Mouse (Mus musculus) common myeloid progenitor, adult 5-6 weeks (primary cell): Measurements from ENCODE around the gene Tnf. TPM values are rescaled to one million over a fixed set of nuclear protein-coding genes. Genes with fewer than 3 reads are reported as not detected.
"Not testable (repeated sequence)": the region's sequence is repeated elsewhere in the genome, so short reads cannot be mapped to it uniquely, and the experiment has no call there.

Source experiments
- ATAC-seq: replicated peaks from 2 replicates; pipeline ENCODE4 v1.8.0; 2016; ENCODE audit warnings: low read depth, mild to moderate bottlenecking, moderate TSS enrichment, inconsistent platforms; ENCODE audit not compliant: poor library complexity, severe bottlenecking
- total RNA-seq: library from RNA; stranded (forward); fragments of 200-1000, 187-1606 nt; gene quantifications from 2 replicates; pipeline ENCODE4 v1.2.3, GENCODE M21; 2017

Tnf gene
- total RNA-seq, 1 experiment from 2014 or later: 9.4 TPM

- ATAC-seq: no peak
Measured at GRCm38 (mm10) chr17:35234903-35235302, 33.1 kb upstream of the Tnf start.

- not testable (repeated sequence) for ATAC-seq
Measured at GRCm38 (mm10) chr17:35234090-35234489, 32.3 kb upstream of the Tnf start.

- ATAC-seq: no peak
Measured at GRCm38 (mm10) chr17:35233114-35233980, 31.5 kb upstream of the Tnf start, which contains the start of gene Atp6v1g2. TSS of gene Atp6v1g2 (plus strand) at chr17:35233660.

- peak; percentile 13 for ATAC-seq
Measured at GRCm38 (mm10) chr17:35232659-35233058, 30.9 kb upstream of the Tnf start.

GRCm38 (mm10) chr17:35232043-35232442 is 30.2 kb upstream of the Tnf start:
- 0 out of 2 replicates have a peak, but pooled peaks have one; percentile 12 for ATAC-seq

DNA sequence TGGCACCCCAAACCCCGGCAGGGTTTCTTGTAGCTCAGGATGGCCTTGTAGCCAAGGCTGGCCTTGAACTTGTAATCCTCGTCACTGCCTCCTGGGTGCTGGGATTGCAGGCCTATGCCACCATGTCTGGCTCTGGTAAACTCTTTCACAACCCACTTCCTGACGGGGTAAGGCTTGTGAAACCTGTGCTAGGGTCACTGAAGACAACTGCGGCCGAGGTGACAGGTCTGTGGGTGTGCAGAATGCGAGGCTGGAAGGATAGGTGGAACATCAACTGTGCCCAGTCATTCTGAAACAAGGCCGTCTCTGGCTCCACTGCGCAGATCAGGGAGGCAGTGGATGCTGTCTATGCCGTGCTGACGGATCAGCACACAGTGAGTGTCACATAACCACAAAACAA is 29.2 kb upstream of the Tnf start:
- ATAC-seq: no peak

DNA sequence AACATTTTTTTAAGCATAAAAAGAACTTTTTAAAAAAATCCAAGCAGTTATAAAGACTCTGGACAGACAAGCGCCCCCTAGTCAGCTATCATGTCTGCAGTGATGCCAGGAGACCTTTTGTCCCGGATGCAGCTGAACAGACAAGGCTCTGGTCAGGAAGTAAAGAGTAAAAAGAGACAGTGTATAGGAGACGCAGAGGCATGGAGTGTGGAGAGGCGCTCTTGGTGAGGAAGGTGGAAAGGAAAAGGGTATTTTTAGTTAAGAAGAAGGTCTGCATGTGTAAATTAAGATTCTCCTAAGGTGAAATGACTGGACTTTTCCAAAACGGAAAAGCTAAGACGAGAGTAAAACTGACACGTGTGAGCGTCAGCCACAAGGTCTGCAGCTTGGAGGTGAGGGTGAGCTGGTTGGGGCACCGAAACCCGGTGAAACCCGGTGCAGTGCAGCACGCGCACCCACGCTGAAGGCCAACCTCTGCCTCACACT is 24.8 kb upstream of the Tnf start:
- ATAC-seq: no peak

DNA sequence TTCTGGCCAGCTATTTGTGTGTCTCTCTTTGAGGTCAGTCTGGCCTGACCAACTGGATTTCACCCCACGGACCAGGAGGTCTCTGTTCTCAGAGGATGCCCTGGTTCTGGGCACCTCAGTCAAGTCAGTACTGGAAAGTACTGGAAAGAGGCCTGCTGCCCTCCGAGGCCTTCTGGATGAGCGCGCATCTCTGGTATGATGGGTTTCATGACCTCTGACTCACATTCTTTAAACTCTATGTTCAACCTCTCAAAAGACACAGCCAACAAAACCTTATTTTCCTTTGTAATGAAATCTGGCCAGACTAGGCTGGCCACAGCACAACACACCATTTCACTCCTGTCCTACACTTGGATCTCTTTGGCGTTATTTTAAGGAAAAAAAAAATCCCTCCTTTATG is 23.6 kb upstream of the Tnf start:
- ATAC-seq: no peak

DNA sequence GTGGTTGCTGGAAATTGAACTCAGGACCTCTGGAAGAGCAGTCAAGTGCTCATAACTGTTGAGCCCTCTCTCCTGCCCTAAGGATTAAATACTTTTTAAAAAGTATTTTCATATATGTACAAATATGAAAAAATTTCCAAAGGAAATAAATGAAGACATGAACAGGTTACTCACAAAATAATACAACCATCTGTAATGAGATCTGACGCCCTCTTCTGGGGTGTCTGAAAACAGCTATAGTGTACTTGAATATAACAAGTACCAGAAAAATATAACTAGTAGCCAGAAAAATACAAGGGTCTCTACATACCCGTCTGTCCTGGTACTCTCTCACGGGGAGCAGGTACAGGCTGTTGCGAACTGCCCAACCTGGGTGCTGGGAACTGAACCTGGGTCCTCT is 22.8 kb upstream of the Tnf start:
- ATAC-seq: no peak

- peak; percentile 59 for ATAC-seq
Measured at GRCm38 (mm10) chr17:35222299-35222698, 20.5 kb upstream of the Tnf start.

GRCm38 (mm10) chr17:35220156-35220952 is 18.5 kb upstream of the Tnf start, which contains the start of gene Gm16181:
TSS of gene Gm16181 (plus strand) at chr17:35220834.
- no peak for ATAC-seq

GRCm38 (mm10) chr17:35219601-35220041 is 17.8 kb upstream of the Tnf start:
- peak; percentile 66 for ATAC-seq

DNA sequence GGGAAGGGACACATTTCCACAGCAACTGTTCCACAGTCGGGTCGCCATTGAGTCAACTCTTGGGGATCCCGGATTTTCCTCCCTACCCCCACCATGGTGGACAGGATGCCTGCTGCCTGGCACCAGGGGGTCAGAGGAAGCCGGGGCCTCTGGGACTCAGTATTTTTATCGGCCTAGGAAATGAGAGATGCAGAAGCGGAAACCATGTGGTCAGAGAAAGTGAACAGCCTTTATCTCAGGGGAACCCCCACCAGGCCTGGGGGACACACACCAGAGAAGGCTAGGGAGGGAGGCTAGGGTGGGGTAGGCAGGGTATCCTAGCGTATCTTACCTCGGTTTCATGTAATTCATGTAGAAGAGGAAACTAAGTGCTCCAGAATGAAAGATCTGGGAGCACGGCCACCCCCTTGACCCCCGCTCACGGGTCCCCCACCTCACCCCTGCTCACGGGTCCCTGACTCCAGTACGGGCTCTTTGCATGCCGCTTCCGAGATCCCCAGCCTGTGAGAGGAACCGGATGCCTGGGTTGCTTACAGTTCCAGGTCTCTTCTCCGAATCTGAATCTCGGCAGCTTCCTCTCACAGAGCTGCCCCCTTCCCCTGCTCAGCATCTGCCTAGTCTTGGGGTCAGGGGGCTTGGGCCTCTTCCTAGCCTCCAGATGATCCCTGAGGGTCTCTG is 16.8 kb upstream of the Tnf start:
- ATAC-seq: peak; percentile 61

GRCm38 (mm10) chr17:35213071-35213470 is 11.3 kb upstream of the Tnf start:
- no peak for ATAC-seq

GRCm38 (mm10) chr17:35210593-35210992 is 8.8 kb upstream of the Tnf start:
- no peak for ATAC-seq

GRCm38 (mm10) chr17:35209785-35210535 is 8.2 kb upstream of the Tnf start:
- ATAC-seq: peak; percentile 72

DNA sequence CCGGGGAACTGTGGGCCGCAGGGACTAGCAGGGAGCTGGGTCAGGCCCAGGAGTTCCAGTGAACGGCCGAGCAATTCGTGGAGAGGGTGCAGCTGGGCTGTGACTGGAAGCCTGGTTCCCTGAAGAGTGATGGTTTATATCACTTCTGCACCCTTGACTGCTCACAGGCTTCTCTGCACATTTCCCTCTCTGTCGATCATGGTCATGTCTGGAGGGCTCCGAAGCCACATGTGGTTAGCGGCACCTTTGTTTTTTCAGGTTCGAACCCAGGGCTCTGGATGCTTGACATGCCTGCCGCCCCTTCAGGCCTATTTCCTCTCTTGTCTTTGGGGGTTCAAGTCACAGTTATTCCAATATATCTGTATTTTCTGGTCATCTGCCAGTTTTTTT is 3.6 kb upstream of the Tnf start:
- no peak for ATAC-seq

GRCm38 (mm10) chr17:35204494-35205379 is 2.9 kb upstream of the Tnf start, which contains the start of gene Lta:
TSS of gene Lta (minus strand) at chr17:35205351.
- ATAC-seq: no peak
